Comparison of ENCODE assay signal across 9 mouse cellular contexts in genomic region chr10:117493824-117494121, GRCm38 (mm10).
DNase-seq lines count a peak whose midpoint lies in the region; ATAC-seq and TF ChIP-seq lines count a peak whose summit lies in the region.
"Had no signal": no experiment of that assay in that cellular context is flagged by ENCODE, and none has a peak within 500 bp of the region (broad histone marks: within the 10 kb centered on the region; RNA-seq: fewer than 3 reads in every experiment).

No protein-coding gene starts in this region.

- 0 out of 2 replicates have a peak, but pooled peaks cover 2% of the 10 kb centered on the region for H3K9me3 ChIP-seq in hindbrain, embryonic 10.5 days
- H3K9me3 ChIP-seq in hindbrain, postnatal 0 days (ENCODE audit: low read length) = no peaks in the 10 kb centered on the region
- 0 out of 2 replicates have a peak, but pooled peaks cover 2% of the 10 kb centered on the region for H3K9me3 ChIP-seq in embryonic facial prominence, embryonic 10.5 days
- H3K9me3 ChIP-seq in liver, embryonic 12.5 days (replicated peaks) = no peaks in the 10 kb centered on the region
- H3K9me3 ChIP-seq: neural tube, embryonic 13.5 days had no signal

- H3K9ac ChIP-seq in hindbrain, postnatal 0 days (replicated peaks; ENCODE audit: low read length) = no peak overlapping the region
- H3K9ac ChIP-seq in liver, embryonic 12.5 days = no peak overlapping the region

- H3K36me3 ChIP-seq in hindbrain, embryonic 10.5 days = no peaks in the 10 kb centered on the region
- H3K36me3 ChIP-seq in hindbrain, postnatal 0 days (ENCODE audit: insufficient read depth, low read length) = no peaks in the 10 kb centered on the region
- H3K36me3 ChIP-seq in embryonic facial prominence, embryonic 10.5 days (replicated peaks) = no peaks in the 10 kb centered on the region
- no peaks in the 10 kb centered on the region for H3K36me3 ChIP-seq in liver, embryonic 12.5 days
- H3K36me3 ChIP-seq: neural tube, embryonic 13.5 days had no signal

- H3K4me2 ChIP-seq in hindbrain, postnatal 0 days (ENCODE audit: low read depth, low read length) = no peak overlapping the region
- peak overlapping the region; percentile 63 for H3K4me2 ChIP-seq in liver, embryonic 12.5 days

- WGBS in hindbrain, embryonic 10.5 days = 54% methylated on average over 2 of the region's 5 CpGs
- WGBS in hindbrain, postnatal 0 days = 63% methylated on average over 4 of the region's 5 CpGs
- 14% methylated on average over 3 of the region's 5 CpGs for WGBS in embryonic facial prominence, embryonic 10.5 days
- WGBS in liver, embryonic 12.5 days (ENCODE audit: insufficient replicate concordance) = 5% methylated on average over 1 of the region's 5 CpGs

- TF ChIP-seq CTCF in hindbrain, postnatal 0 days (IDR thresholded peaks at IDR 0.05; ENCODE audit: low read depth) = no peak

- peak overlapping the region; percentile 42 for H3K4me3 ChIP-seq in hindbrain, embryonic 10.5 days
- H3K4me3 ChIP-seq in hindbrain, postnatal 0 days (ENCODE audit: low read length) = no peak overlapping the region
- peak overlapping the region; percentile 48 for H3K4me3 ChIP-seq in embryonic facial prominence, embryonic 10.5 days
- H3K4me3 ChIP-seq in liver, embryonic 12.5 days = peak overlapping the region; percentile 28

- 0 out of 2 replicates have a peak overlapping the region, but pooled peaks have one; percentile 50 for H3K27ac ChIP-seq in hindbrain, embryonic 10.5 days
- H3K27ac ChIP-seq in hindbrain, postnatal 0 days = no peak overlapping the region
- no peak overlapping the region; the same call in 1 of the 2 replicates for H3K27ac ChIP-seq in embryonic facial prominence, embryonic 10.5 days (replicated peaks)
- no peak overlapping the region for H3K27ac ChIP-seq in liver, embryonic 12.5 days
- H3K27ac ChIP-seq: neural tube, embryonic 13.5 days had no signal

- ATAC-seq in hindbrain, postnatal 0 days = no peak
- no peak for ATAC-seq in liver, embryonic 12.5 days
- ATAC-seq in monocyte, adult 5-6 weeks (replicated peaks; ENCODE audit: insufficient number of reproducible peaks, low FRiP score, low TSS enrichment, poor library complexity, severe bottlenecking) = no peak

- H3K27me3 ChIP-seq in hindbrain, embryonic 10.5 days (ENCODE audit: insufficient read depth, poor library complexity, severe bottlenecking) = peaks cover 18% of the 10 kb centered on the region
- no peaks in the 10 kb centered on the region for H3K27me3 ChIP-seq in hindbrain, postnatal 0 days (ENCODE audit: insufficient read depth, low read length)
- H3K27me3 ChIP-seq in embryonic facial prominence, embryonic 10.5 days (replicated peaks; ENCODE audit: low read depth, poor library complexity, severe bottlenecking) = no peaks in the 10 kb centered on the region; the same call in 1 of the 2 replicates
- H3K27me3 ChIP-seq in liver, embryonic 12.5 days (replicated peaks) = no peaks in the 10 kb centered on the region
- H3K27me3 ChIP-seq: neural tube, embryonic 13.5 days had no signal

- DNase-seq in hindbrain, embryonic 10.5 days (ENCODE audit: low spot score) = no peak
- DNase-seq in hindbrain, postnatal 0 days (ENCODE audit: low spot score) = no peak
- DNase-seq in CD4-positive helper T cell, adult 2 months (ENCODE audit: low read depth, low spot score) = peak; percentile 63
- DNase-seq in embryonic facial prominence, embryonic 10.5 days (ENCODE audit: low spot score) = no peak
- no peak for DNase-seq in adrenal gland, postnatal 14 days
- DNase-seq: gastrocnemius, postnatal 10 days had no signal

- H3K4me1 ChIP-seq in hindbrain, embryonic 10.5 days (replicated peaks) = peaks cover 7% of the 10 kb centered on the region; the same call in 1 of the 2 replicates
- H3K4me1 ChIP-seq in hindbrain, postnatal 0 days (ENCODE audit: insufficient read depth, low read length) = no peaks in the 10 kb centered on the region
- peaks cover 10% of the 10 kb centered on the region for H3K4me1 ChIP-seq in embryonic facial prominence, embryonic 10.5 days
- H3K4me1 ChIP-seq in liver, embryonic 12.5 days = 0 out of 2 replicates have a peak, but pooled peaks cover 9% of the 10 kb centered on the region
